Mouse (Mus musculus) midbrain, embryonic 15.5 days (tissue): ENCODE results near the gene Phactr2. TPM values are rescaled to one million over a fixed set of nuclear protein-coding genes. Genes with fewer than 3 reads are reported as not detected.

Source experiments
- ATAC-seq: fragments of 200-750 bp; cut with Nextera tagmentation; replicated peaks from 2 replicates; pipeline ENCODE4 v1.8.0; 2017; ENCODE audit warnings: moderate TSS enrichment
- H3K27ac ChIP-seq: fragments of 300-500 bp; sonication (generic); 2 replicates; pipeline ENCODE4 v1.5.1; 2015; ENCODE audit warnings: mild to moderate bottlenecking, inconsistent platforms
- H3K27me3 ChIP-seq: fragments of 300-500 bp; sonication (generic); replicated peaks from 2 replicates; pipeline ENCODE4 v1.6.1; 2015; ENCODE audit warnings: inconsistent platforms
- H3K36me3 ChIP-seq: fragments of 300-500 bp; sonication (generic); replicated peaks from 2 replicates; pipeline ENCODE4 v1.6.1; 2015; ENCODE audit warnings: inconsistent platforms
- H3K4me1 ChIP-seq: fragments of 300-500 bp; sonication (generic); 2 replicates; pipeline ENCODE4 v1.6.1; 2015; ENCODE audit warnings: inconsistent platforms
- H3K4me2 ChIP-seq: fragments of 300-500 bp; sonication (generic); 2 replicates; pipeline ENCODE4 v1.6.1; 2015; ENCODE audit warnings: inconsistent platforms, mild to moderate bottlenecking, moderate library complexity
- H3K4me3 ChIP-seq: fragments of 300-500 bp; sonication (generic); 2 replicates; pipeline ENCODE4 v1.5.1; 2015; ENCODE audit warnings: mild to moderate bottlenecking, inconsistent platforms
- H3K9ac ChIP-seq: fragments of 300-500 bp; sonication (generic); 2 replicates; pipeline ENCODE4 v1.6.1; 2015; ENCODE audit warnings: mild to moderate bottlenecking, inconsistent platforms
- H3K9me3 ChIP-seq: fragments of 300-500 bp; sonication (generic); 2 replicates; pipeline ENCODE4 v1.6.1; 2016; ENCODE audit warnings: inconsistent platforms
- WGBS: fragments of 180-500 bp; shearing (Covaris S2); methylation state at CpG from one replicate; pipeline ENCODE4 v1.1.7; 2015; ENCODE audit warnings: mixed read lengths; 5-methylcytosine and 5-hydroxymethylcytosine counted together
- polyA plus RNA-seq: library from polyadenylated mRNA; unstranded; fragments of >200 nt; fragmentation: Nextera tagmentation; extraction: Ambion mirVana; gene quantifications from 2 replicates; pipeline ENCODE4 v1.2.1, GENCODE M21; 2015

Phactr2 gene
- polyA plus RNA-seq, 1 experiment from 2014 or later: 7.5 TPM

DNA sequence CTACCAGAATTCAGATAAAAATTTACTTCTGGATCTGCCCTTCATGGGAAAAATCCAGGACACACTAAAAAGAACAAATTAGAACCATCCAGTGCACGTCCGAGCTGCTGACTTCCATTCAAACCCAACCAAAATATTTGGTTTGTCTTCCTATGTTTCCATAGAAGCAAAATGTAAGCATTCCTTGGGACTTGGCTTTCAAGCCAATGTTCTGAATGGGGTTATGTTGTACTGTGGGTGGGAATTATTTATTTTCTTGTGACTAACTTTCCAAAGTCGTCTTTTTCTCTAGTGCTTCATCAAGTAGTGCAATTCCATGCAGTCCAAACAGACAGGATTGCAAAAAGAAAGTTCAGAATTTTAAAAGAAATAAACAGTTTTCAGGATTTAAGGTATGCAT lies 239.7 kb downstream of the Phactr2 start:
- Histone ChIP-seq H3K9ac (no peak overlapping the region), H3K27me3 (no peaks in the 10 kb centered on the region), H3K27ac (no peak overlapping the region), H3K9me3 (no peaks in the 10 kb centered on the region), H3K4me1 (0 out of 2 replicates have a peak, but pooled peaks cover 7% of the 10 kb centered on the region), H3K4me2 (no peak overlapping the region), H3K4me3 (no peak overlapping the region), H3K36me3 (no peaks in the 10 kb centered on the region)
- 59% methylated on average over 3 of the region's 3 CpGs for WGBS
- ATAC-seq: no peak

DNA sequence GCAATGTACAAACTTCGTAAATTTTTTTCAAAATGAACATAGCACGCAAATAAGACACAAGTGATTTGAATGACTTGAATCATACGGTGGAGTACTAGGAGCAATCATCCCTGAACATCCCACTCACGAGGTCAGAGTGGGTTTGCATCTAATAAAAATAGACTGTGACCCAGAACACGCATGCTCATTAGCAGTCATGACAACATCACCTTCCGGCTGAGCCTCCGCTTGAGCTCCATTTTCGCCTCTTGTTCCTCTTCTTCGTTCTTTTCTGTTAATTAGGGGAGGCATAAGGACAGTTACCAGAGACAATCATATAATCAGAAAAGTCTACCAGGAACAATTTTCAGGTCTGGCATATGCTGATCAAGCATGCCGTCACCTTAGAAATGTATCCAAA lies 240.3 kb downstream of the Phactr2 start:
- no peak overlapping the region for H3K27ac ChIP-seq
- H3K27me3 ChIP-seq: no peaks in the 10 kb centered on the region
- H3K36me3 ChIP-seq: no peaks in the 10 kb centered on the region
- no peaks in the 10 kb centered on the region for H3K9me3 ChIP-seq
- 72% methylated on average over 10 of the region's 10 CpGs for WGBS
- no peak for ATAC-seq
- 0 out of 2 replicates have a peak, but pooled peaks cover 7% of the 10 kb centered on the region for H3K4me1 ChIP-seq
- H3K4me2 ChIP-seq: no peak overlapping the region
- H3K4me3 ChIP-seq: no peak overlapping the region
- no peak overlapping the region for H3K9ac ChIP-seq

DNA sequence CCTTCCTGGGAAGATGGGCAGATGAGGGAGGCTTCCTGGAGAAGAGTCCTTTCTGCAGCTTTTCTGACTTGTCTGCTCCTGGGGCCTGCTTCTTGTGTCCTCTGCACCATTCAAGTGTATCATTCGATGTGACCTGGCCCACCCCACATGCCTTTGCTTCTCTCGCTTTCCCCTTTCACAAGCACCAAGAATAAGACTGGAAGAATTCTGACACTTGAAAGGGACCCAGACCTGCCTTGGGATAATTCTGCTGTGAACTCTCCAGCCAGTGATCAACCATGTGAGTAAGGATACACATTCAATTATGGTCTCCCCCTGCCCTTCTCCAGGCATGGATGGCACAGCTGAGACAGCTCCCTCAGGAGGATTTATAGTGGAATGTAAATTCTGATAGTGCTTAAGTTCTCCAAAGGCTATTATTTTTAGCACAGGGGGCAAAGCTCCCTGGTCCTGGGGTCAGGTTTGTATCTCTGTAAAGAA lies 241.0 kb downstream of the Phactr2 start:
- Histone ChIP-seq H3K9me3 (no peaks in the 10 kb centered on the region), H3K4me2 (no peak overlapping the region), H3K27me3 (no peaks in the 10 kb centered on the region), H3K27ac (no peak overlapping the region), H3K36me3 (no peaks in the 10 kb centered on the region), H3K4me1 (0 out of 2 replicates have a peak, but pooled peaks cover 7% of the 10 kb centered on the region), H3K9ac (no peak overlapping the region), H3K4me3 (no peak overlapping the region)
- no peak for ATAC-seq
- WGBS: 31% methylated on average over 2 of the region's 2 CpGs

DNA sequence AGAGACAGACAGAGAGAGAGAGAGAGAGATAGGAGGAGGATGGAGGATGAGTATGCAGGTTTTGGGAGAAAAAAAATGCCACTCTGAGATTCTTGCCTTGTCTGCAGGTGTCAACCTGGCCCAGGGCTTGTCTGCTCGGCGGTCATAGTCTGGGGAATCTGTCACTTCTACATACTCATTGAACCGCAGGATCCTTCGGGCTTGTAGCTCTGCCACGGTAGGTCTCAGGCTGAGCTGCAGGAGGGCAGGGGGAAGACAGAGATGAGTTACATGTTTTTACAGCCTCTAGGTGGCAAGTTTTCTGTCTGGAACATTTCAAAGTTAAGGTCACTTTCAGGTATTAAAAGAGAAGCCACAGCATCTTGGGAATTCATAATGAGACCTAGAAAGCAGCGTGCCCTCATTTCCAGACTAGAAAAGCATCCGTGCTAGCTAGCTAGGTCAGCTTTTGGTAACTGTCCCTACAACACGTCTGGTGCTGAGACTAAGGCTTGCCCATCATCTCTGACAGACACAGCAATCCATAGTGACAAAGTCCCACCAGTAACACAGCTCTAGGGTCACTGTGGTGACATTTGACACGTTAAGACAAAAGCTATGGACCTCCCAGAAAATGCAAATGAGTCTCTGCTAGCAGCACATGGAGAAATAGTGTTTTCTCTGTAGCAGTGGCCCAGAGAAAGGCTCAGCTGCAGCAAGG lies 241.6 kb downstream of the Phactr2 start:
- no peak for ATAC-seq
- Histone ChIP-seq H3K4me1 (0 out of 2 replicates have a peak, but pooled peaks cover 7% of the 10 kb centered on the region), H3K4me2 (no peak overlapping the region), H3K27me3 (no peaks in the 10 kb centered on the region), H3K27ac (no peak overlapping the region), H3K4me3 (no peak overlapping the region), H3K9ac (no peak overlapping the region), H3K36me3 (no peaks in the 10 kb centered on the region), H3K9me3 (no peaks in the 10 kb centered on the region)
- WGBS: 42% methylated on average over 9 of the region's 9 CpGs

DNA sequence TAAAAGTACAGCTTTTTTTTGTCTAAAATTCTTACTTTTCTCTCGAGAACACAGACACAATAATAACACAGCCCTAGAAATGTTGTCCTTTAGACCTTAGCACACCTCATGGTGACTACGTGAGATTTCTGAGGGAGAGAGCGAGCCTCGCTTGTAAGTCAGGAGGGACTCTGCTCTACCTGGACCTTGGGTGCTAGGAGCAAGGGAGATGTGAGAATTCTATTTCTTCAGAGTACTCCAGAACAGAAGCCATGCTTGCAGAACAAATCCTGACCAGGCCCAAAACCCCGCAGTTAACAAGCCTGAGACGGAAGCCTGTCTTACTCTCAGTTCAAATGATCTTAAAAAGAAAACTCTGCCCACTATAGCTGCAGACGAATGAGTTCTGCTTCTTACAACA lies 243.5 kb downstream of the Phactr2 start:
- H3K4me2 ChIP-seq: no peak overlapping the region
- H3K4me3 ChIP-seq: no peak overlapping the region
- no peaks in the 10 kb centered on the region for H3K36me3 ChIP-seq
- H3K9ac ChIP-seq: no peak overlapping the region
- ATAC-seq: no peak
- H3K9me3 ChIP-seq: no peaks in the 10 kb centered on the region
- no peaks in the 10 kb centered on the region for H3K27me3 ChIP-seq
- H3K4me1 ChIP-seq: 0 out of 2 replicates have a peak, but pooled peaks cover 7% of the 10 kb centered on the region
- 91% methylated on average over 7 of the region's 7 CpGs for WGBS
- no peak overlapping the region for H3K27ac ChIP-seq

DNA sequence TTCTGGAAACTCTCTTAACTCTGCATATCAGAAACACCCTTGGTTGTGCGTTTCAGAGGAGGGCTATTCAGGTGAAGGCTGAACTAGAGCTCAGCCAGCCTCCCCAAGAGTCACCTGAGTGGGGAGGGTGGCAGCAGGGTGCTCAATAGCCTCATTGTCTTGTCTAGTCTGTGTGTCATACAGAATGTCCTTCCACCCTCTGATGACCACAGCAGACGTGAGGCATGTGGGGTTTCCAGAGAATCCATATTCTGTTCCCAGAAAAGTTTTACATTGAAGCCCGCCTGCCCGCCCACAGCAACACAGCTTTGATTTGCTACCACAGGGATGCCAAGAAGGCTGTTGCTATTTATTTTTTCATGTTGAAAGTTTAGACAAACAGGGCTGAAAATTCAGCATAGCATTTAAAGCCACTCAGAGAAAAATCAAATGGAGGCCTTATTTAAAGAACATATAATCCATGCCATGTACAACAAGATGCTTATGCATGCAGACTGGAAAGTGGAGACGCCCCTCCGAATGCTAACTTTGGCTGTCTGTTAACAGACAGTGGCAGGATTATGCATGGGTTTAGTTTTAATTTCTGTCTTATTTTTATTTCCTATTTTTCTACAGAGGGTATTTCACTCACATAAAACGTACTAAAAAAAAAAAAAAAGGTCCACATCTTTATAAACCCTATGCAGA lies 248.7 kb downstream of the Phactr2 start:
- 89% methylated on average over 7 of the region's 7 CpGs for WGBS
- H3K4me1 ChIP-seq: no peaks in the 10 kb centered on the region
- no peak overlapping the region for H3K4me3 ChIP-seq
- no peak overlapping the region for H3K27ac ChIP-seq
- H3K36me3 ChIP-seq: no peaks in the 10 kb centered on the region
- no peaks in the 10 kb centered on the region for H3K9me3 ChIP-seq
- ATAC-seq: no peak
- H3K9ac ChIP-seq: no peak overlapping the region
- no peak overlapping the region for H3K4me2 ChIP-seq
- H3K27me3 ChIP-seq: no peaks in the 10 kb centered on the region

DNA sequence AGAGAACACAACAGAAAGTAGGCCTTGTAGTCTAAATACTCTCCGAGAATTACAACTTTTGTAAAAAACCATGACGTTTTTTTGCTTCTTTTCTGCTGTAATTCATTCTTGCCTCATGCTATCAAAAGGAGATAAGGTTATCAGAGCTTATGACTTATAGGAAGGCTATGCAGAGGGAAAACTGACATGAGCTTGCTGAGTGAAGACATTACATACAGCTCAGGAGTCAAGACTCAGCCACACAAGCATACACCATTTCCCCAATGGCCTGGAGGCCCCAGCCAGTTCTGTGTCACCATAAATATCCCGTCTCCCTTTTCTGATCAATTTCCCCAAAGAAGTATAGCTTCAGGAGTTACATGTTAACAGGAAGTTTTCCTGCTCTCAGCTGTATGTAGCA lies 252.1 kb downstream of the Phactr2 start:
- Histone ChIP-seq H3K9ac (no peak overlapping the region), H3K36me3 (no peaks in the 10 kb centered on the region), H3K9me3 (no peaks in the 10 kb centered on the region), H3K4me3 (no peak overlapping the region), H3K27me3 (no peaks in the 10 kb centered on the region), H3K4me2 (no peak overlapping the region), H3K4me1 (no peaks in the 10 kb centered on the region), H3K27ac (no peak overlapping the region)
- ATAC-seq: no peak
- 91% methylated on average over 3 of the region's 3 CpGs for WGBS

DNA sequence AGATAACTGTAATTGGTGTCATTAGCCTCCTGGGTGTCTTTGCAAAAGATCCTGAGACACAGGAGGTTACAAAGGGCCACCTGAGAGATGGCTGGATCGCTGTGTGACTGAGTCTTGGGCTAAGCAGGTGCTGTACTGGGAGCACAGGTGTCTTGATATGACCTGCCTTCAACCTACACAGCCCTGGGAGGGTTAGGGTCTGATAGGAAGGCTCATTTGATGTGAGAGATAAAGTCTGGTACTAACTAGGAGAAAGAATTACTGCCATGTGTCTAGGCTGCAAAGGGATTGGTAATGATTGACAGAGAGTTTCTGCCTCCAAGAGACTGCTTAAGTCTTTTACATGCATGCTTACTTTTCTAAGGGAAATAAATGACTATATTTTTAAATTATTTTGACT lies 254.2 kb downstream of the Phactr2 start:
- no peaks in the 10 kb centered on the region for H3K36me3 ChIP-seq
- WGBS: 69% methylated on average over 1 of the region's 1 CpGs
- no peak for ATAC-seq

DNA sequence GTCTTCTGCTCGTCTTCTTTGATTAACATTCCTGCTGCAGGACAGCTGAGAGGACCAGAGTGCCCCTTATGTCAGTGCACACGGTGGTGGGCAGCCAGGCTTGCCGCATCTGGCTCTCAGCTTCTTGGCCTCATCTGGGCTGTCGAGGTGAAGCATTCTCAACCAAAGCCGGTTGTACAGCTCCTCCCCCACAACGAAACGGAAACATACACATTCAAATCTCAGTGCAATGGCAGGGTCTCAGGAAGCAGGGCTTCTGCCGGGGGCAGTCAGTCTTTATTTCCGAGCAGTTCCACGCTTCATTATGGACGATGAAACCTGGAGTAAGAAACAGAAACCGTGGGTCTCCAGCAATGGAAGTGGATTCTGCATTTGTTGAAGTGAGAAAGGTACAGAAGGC lies 260.3 kb downstream of the Phactr2 start:
- Histone ChIP-seq H3K27ac (no peak overlapping the region), H3K4me2 (no peak overlapping the region), H3K9ac (no peak overlapping the region), H3K4me1 (no peaks in the 10 kb centered on the region), H3K27me3 (no peaks in the 10 kb centered on the region), H3K36me3 (no peaks in the 10 kb centered on the region), H3K9me3 (no peaks in the 10 kb centered on the region), H3K4me3 (no peak overlapping the region)
- WGBS: 85% methylated on average over 12 of the region's 12 CpGs
- ATAC-seq: no peak

More for the DNA sequence above, 254.2 kb downstream of the Phactr2 start:
- Histone ChIP-seq H3K4me1 (no peaks in the 10 kb centered on the region), H3K4me3 (no peak overlapping the region), H3K9me3 (no peaks in the 10 kb centered on the region), H3K27ac (no peak overlapping the region), H3K9ac (no peak overlapping the region), H3K27me3 (no peaks in the 10 kb centered on the region), H3K4me2 (no peak overlapping the region)

DNA sequence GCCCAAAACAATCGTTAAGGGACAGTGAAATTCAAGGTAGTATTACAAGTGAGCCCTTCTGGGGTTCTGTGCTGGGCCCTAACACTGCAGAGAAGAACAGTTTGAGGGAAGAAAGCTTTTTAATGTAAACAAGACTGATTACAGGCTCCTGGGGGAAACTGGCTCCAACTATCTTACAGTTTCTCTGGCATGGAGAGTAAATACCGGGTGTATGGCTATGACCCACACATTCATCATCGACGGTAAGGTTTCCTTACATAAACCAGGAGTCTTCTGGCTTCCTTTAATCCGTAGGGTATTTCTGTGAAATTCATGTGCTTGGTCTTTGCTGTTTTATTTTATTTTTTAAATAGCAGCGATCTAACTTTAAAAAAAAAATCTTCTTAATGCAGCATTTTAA lies 261.4 kb downstream of the Phactr2 start:
- ATAC-seq: no peak
- Histone ChIP-seq H3K36me3 (no peaks in the 10 kb centered on the region), H3K4me2 (no peak overlapping the region), H3K27ac (no peak overlapping the region), H3K9ac (no peak overlapping the region), H3K4me3 (no peak overlapping the region), H3K27me3 (no peaks in the 10 kb centered on the region), H3K9me3 (no peaks in the 10 kb centered on the region), H3K4me1 (no peaks in the 10 kb centered on the region)
- 86% methylated on average over 6 of the region's 6 CpGs for WGBS

DNA sequence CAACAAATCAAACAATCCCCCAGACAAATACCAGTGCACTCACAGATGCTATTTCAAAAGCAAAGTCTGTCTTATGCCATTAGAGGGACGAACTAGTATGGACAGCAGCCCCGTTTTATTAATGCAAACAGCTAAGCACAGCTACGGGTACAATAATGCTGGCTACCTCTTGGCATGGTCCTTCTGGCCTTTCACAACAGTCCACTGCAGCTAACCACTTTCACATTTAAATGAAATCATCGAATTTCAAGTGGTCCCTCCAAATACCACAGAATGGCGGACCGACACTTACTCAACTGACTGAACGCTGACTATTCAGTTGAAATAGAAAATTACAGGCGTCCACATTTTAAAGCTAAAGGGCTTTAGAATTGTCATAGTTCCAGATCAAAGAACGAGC lies 261.9 kb downstream of the Phactr2 start:
- whole genome bisulfite sequencing: 68% methylated on average over 9 of the region's 9 CpGs
- ATAC-seq: no peak

DNA sequence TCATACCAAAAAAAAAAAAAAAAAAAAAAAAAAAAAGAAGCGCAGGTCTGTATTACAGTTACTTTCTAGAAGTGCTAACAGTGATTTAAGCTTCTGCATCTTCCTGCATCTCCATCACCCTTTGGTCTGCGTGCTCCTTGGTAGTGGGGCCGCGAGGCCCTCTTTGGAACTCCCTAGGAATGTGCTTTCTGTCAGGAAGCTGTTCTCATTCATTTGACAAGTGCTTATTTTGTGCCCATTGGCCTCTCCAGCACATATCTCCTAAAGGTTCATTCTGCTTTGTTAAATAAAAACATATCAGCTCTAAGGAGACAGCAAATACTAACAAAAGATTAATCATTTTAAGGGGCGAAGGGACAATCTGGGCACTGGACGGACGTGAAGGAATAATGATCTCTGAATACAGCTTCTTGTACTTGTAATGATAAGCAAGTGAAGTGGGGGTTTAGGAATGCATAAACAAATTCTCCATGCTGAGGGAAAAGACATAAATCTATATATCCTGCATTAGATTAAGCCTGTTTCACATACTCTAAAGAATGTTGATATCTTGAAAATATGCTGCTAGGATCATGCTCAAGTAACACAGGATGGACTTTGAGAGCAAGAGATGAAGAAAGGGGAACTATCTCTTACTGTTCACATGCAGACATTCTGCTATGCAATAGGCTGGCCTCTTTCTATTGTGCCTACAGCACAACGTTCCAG lies 264.1 kb downstream of the Phactr2 start:
- 72% methylated on average over 8 of the region's 8 CpGs for WGBS
- ATAC-seq: no peak
- H3K27ac ChIP-seq: no peak overlapping the region
- no peaks in the 10 kb centered on the region for H3K4me1 ChIP-seq
- no peaks in the 10 kb centered on the region for H3K36me3 ChIP-seq
- H3K4me3 ChIP-seq: no peak overlapping the region
- no peak overlapping the region for H3K9ac ChIP-seq
- no peak overlapping the region for H3K4me2 ChIP-seq
- no peaks in the 10 kb centered on the region for H3K9me3 ChIP-seq
- H3K27me3 ChIP-seq: no peaks in the 10 kb centered on the region

More for the DNA sequence above, 261.9 kb downstream of the Phactr2 start:
- Histone ChIP-seq H3K27ac (no peak overlapping the region), H3K4me3 (no peak overlapping the region), H3K4me1 (no peaks in the 10 kb centered on the region), H3K27me3 (no peaks in the 10 kb centered on the region), H3K36me3 (no peaks in the 10 kb centered on the region), H3K9ac (no peak overlapping the region), H3K9me3 (no peaks in the 10 kb centered on the region), H3K4me2 (no peak overlapping the region)
